Mouse (Mus musculus) C2C12 (cell line): ENCODE data around the gene Zfp503. TPM values are rescaled to one million over a fixed set of nuclear protein-coding genes. Genes with fewer than 3 reads are reported as not detected.
A peak's percentile ranks its signal among the peaks of the same experiment; 100 is the strongest.

Source experiments
- H3K27me3 ChIP-seq: one replicate; pipeline ENCODE4 v1.6.1; 2011; ENCODE audit not compliant: control insufficient read depth, insufficient read depth, insufficient read length
- H3K36me3 ChIP-seq: one replicate; pipeline ENCODE4 v1.6.1; 2011; ENCODE audit not compliant: control insufficient read depth, insufficient read depth
- H3K4me3 ChIP-seq: one replicate; pipeline ENCODE4 v1.5.1; 2011; ENCODE audit warnings: mild to moderate bottlenecking, control low read depth; ENCODE audit not compliant: poor library complexity, insufficient read depth, severe bottlenecking
- H3K79me2 ChIP-seq: one replicate; pipeline ENCODE4 v1.6.1; 2011; ENCODE audit not compliant: control insufficient read depth, insufficient read depth
- H3K79me3 ChIP-seq: one replicate; pipeline ENCODE4 v1.6.1; 2011; ENCODE audit warnings: low read depth, control low read depth
- H3ac ChIP-seq: one replicate; pipeline ENCODE3; 2011; ENCODE audit warnings: low read depth; ENCODE audit not compliant: control insufficient read depth, insufficient read length
- CEBPB ChIP-seq: IDR thresholded peaks from one replicate; pipeline ENCODE4 v1.6.1; 2011; ENCODE audit warnings: low read depth, mild to moderate bottlenecking, control low read depth, moderate library complexity
- CTCF ChIP-seq: IDR thresholded peaks from one replicate; pipeline ENCODE4 v1.5.1; 2011; ENCODE audit not compliant: control insufficient read depth, insufficient read depth, insufficient read length
- FOSL1 ChIP-seq: IDR thresholded peaks from one replicate; pipeline ENCODE4 v1.8.0; 2011; ENCODE audit warnings: mild to moderate bottlenecking, low read length; ENCODE audit not compliant: poor library complexity, insufficient read depth, severe bottlenecking
- MAX ChIP-seq: IDR thresholded peaks from one replicate; pipeline ENCODE4 v1.6.1; 2011; ENCODE audit warnings: mild to moderate bottlenecking, control low read depth
- MYOD1 ChIP-seq: IDR thresholded peaks from one replicate; pipeline ENCODE4 v1.6.1; 2011; ENCODE audit warnings: low read depth; ENCODE audit not compliant: control insufficient read depth, insufficient read length
- MYOG ChIP-seq: IDR thresholded peaks from one replicate; pipeline ENCODE4 v1.6.1; 2011; ENCODE audit not compliant: control insufficient read depth, insufficient read length; ENCODE audit errors: extremely low read depth
- USF1 ChIP-seq: IDR thresholded peaks from one replicate; pipeline ENCODE4 v1.6.1; 2011; ENCODE audit warnings: low read depth, mild to moderate bottlenecking, control low read depth, moderate library complexity
- polyA plus RNA-seq: library from polyadenylated mRNA; unstranded; fragments of >200 nt; fragmentation: generic; extraction: Trizol; gene quantifications from one replicate; pipeline ENCODE4 v1.2.1, GENCODE M21; 2012; ENCODE audit warnings: missing spikeins

The Zfp503 gene
- polyA plus RNA-seq, 1 experiment: 5.3 TPM

DNA sequence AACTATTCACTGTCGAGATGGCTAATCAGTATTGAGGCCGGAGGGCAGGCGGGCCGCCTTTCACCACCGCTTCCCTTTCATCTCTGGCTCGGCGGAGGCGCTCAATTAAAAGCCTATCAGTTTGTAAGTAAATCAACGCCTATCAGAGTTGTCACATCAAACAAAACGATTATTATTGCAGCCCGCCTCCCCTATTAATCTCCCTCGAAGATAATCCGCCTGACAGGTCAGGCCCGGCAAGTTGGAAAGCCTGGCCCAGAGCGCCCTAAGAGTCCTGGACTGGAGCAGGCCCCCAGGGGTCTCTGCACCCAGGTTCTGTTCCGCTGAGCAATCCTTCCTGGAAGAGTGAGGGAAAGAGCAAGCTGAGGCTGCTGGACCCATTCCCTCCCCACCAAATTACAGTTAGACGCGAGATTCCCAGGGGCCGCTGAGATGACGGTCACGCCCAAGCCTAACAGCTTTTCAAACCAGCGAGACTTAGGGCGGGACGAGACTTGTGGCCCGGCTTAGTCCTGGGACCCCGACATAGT lies 1.9 kb upstream of the Zfp503 start:
- H3K27me3 ChIP-seq: no peaks in the 10 kb centered on the region
- peaks cover 5% of the 10 kb centered on the region for H3K79me2 ChIP-seq
- TF ChIP-seq USF1 (no peak), MAX (no peak), FOSL1 (no peak), CTCF (no peak), CEBPB (no peak), MYOD1 (no peak), MYOG (no peak)
- no peak overlapping the region for H3K4me3 ChIP-seq
- no peak overlapping the region for H3ac ChIP-seq
- H3K36me3 ChIP-seq: no peaks in the 10 kb centered on the region
- H3K79me3 ChIP-seq: no peaks in the 10 kb centered on the region

DNA sequence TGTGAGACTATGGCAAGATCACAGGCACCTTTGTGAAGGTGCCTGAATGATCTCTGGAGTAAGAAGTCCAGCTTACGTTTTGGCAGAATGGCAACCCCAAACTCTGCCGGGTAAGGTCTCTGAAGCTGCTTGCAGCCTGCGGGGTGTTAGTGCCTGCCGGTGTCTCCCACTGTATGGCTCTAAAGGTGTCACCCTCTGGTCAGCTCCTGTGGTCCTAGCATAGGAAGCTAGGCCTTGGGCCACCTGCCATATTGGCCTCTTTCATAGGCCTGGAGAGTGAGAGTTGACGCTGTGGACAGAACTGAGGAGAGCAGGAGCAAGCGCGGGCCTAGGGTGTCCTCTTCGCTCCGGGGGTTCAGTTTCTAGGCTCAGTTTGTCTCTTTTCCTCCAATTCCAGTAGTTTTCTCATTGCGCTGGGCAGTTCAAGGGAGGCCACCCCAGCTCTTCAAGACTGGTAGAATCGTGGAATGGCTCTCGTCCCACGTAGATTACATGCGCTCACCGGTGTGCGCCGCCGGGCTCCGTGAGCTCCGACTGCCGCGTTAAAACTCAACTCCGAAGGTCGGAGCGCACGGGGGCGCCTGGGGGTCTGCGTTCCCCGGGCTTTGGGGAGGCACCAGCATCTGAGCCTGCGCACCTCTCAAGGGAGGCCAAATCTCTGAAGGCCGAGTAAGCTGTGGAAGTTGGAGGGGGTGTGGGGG lies 1.1 kb upstream of the Zfp503 start:
- Histone ChIP-seq H3K79me3 (no peaks in the 10 kb centered on the region), H3ac (no peak overlapping the region), H3K4me3 (no peak overlapping the region), H3K79me2 (peaks cover 7% of the 10 kb centered on the region), H3K36me3 (no peaks in the 10 kb centered on the region), H3K27me3 (no peaks in the 10 kb centered on the region)
- TF ChIP-seq CEBPB (no peak), CTCF (no peak), MAX (no peak), FOSL1 (no peak), USF1 (no peak), MYOG (no peak), MYOD1 (no peak)

- H3K36me3 ChIP-seq: no peaks in the 10 kb centered on the region
- no peak overlapping the region for H3K4me3 ChIP-seq
- no peak overlapping the region for H3ac ChIP-seq
- peaks cover 7% of the 10 kb centered on the region for H3K79me2 ChIP-seq
- no peaks in the 10 kb centered on the region for H3K79me3 ChIP-seq
- TF ChIP-seq CEBPB: no peak
- TF ChIP-seq CTCF: no peak
- TF ChIP-seq FOSL1: no peak
- TF ChIP-seq MAX: no peak
- TF ChIP-seq USF1: no peak
- TF ChIP-seq MYOD1: no peak
- no peak for TF ChIP-seq MYOG
- H3K27me3 ChIP-seq: no peaks in the 10 kb centered on the region
Measured at GRCm38 (mm10) chr14:21988577-21989290, 667 bp downstream of the Zfp503 start.

GRCm38 (mm10) chr14:21987660-21988576 lies 1.5 kb downstream of the Zfp503 start:
- Histone ChIP-seq H3K4me3 (peak overlapping the region; percentile 52), H3ac (peak overlapping the region; percentile 87), H3K27me3 (no peaks in the 10 kb centered on the region), H3K79me2 (peaks cover 7% of the 10 kb centered on the region), H3K79me3 (no peaks in the 10 kb centered on the region), H3K36me3 (no peaks in the 10 kb centered on the region)
- no peak for TF ChIP-seq CEBPB
- TF ChIP-seq USF1: peak; percentile 87
- no peak for TF ChIP-seq MAX
- TF ChIP-seq MYOD1: no peak
- TF ChIP-seq CTCF: no peak
- no peak for TF ChIP-seq MYOG
